Mouse (Mus musculus): ENCODE results near the gene Spats2.

DNA sequence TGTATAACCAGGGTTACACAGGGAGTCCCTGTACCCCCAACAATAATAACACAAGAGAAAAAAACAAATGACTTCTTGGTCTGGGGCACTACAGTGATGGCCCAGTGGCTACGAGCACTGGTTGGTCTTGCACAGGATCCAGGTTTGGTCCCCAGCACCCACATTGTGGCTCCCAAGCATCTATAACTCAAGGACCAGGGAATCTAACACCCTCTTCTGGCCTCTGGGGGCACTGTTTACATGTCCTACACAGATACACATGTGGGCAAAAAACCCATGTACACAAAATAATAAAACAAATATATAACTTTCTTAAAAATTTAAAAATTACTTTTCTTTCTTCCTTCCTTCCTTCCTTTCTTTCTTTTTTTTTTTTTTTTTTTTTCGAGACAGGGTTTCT is 53.9 kb downstream of the Spats2 start:
- TF ChIP-seq CTCF (IDR thresholded peaks at IDR 0.05; ENCODE audit: low read depth), result peak; percentile 33
- no peak for TF ChIP-seq EP300 (optimal IDR thresholded peaks at IDR 0.05)
